Mouse (Mus musculus): ENCODE measurements at regions not wholly inside any gene's neighbourhood (a gene's known extent, or its start where the extent isn't known, plus 50 kb on each side); places are given as distances from the start of the nearest gene placed in this dataset.

DNA sequence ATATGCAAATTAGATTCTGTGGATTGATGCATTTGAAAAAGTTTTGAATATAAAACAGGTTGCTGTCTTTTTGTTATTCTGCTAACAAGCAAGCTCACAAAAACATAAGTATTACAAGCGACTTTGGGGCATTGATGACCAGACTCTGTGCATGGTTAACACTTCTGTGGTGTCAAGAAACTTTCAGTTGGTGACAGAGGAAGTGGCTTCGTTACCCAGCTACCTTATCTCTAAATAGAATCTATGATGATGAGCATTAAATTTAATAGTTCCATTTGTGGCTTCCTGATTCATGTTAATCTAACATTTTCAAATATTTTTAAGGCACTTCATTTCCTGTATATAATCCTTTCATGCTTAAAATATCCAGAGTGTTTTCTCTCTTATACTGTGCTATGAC lies 100.8 kb downstream of the Tm2d1 start:
- Histone ChIP-seq H3K27ac (replicated peaks) (no peak overlapping the region), H3K4me1 (no peaks in the 10 kb centered on the region), H3K9me3 (no peaks in the 10 kb centered on the region), H3K4me2 (no peak overlapping the region), H3K4me3 (no peak overlapping the region), H3K36me3 (no peaks in the 10 kb centered on the region), H3K27me3 (replicated peaks) (no peaks in the 10 kb centered on the region), H3K9ac (no peak overlapping the region)
- no peak for ATAC-seq (ENCODE audit: extremely low read depth, insufficient number of reproducible peaks, low FRiP score, low TSS enrichment)
- WGBS: 39% methylated on average over 2 of the region's 2 CpGs

DNA sequence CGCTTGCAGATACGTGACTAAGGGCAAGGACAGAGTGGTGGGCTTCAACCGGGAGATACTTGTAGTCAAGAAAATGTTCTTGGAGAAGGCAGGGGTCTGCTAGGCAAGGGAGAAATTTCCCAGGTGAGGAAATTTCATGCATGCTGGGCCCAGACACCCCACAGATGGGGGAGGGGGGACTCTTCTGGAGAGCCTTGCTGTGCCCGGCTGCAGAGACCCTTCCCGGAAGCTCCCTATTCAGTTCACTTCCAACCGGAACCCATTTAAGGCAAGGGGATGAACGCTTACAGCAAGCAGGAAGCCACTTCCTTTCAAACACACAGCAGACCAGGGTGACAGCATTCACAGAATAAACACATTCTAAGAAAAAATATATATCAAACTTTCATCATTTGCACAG lies 124.8 kb downstream of the Tm2d1 start:
- Histone ChIP-seq H3K36me3 (no peaks in the 10 kb centered on the region), H3K4me2 (no peak overlapping the region), H3K27me3 (replicated peaks) (no peaks in the 10 kb centered on the region), H3K27ac (replicated peaks) (no peak overlapping the region), H3K4me1 (peaks cover 8% of the 10 kb centered on the region; the same call in 1 of the 2 replicates), H3K9me3 (no peaks in the 10 kb centered on the region), H3K4me3 (no peak overlapping the region), H3K9ac (no peak overlapping the region)
- no peak for ATAC-seq (ENCODE audit: extremely low read depth, insufficient number of reproducible peaks, low FRiP score, low TSS enrichment)
- 72% methylated on average over 7 of the region's 7 CpGs for WGBS

DNA sequence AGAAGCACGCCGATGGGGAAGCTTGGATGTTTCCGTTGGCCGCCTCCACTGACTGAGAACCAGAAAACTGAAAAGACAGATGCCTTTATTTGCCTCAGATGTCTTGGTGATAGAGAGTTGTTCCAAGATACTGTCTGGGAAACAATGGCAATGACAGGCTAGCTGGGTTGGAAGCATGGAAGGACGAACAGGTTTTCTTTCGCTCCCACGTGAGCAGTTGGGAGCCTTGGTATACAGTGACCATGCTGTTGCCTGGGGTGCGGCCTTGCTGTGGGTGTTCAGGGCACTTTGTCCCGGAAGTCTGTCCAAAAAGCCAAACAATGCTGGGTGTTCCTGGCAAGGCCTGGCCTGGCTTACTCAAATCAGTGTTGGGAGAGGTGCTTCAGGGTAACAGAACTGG lies 125.4 kb downstream of the Tm2d1 start:
- ATAC-seq (ENCODE audit: extremely low read depth, insufficient number of reproducible peaks, low FRiP score, low TSS enrichment): no peak

DNA sequence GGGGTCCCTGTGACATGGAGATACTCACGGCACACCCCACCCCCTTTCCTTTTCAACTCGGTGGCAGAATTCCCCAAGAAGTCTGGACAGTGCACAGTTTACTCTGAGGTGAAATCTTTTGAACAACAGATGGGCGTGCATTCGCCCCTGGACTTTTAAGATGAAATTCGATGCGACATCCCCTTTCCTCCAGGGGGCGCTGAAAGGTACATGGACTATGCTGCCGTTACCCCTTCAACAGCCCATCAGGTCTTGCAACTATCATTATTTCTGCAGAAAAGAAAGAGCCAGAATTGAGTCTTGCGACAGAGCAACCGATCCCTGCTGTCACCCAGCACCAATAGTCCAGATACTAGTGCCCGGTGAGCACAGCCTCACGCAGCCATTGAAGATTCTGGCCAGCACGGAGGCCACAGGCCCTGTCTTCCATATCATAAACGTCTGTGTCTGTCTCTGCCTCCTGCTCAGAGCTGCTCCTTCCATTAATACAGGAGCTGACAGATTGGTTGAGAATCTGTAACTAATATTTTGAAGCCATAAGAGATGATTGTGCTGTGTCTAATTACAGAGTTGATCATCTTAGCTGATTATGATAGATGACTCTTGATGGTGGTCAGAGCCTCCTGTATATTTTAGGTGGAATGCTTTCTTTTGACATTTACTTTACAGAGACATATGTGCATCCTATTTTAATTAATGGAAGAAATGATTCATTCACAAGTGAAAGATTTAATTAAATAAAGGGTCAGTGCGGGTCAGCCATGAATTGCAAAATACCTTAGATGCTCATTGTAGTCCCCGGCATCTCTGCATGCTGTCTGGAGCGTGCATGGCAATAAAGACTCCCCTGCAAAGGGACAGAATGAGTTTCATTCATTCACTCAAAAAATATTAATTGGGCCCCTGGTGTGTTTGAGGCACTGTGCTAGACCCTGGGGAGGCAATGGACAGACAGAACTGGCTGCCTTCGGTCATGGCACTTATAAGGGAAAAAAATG lies 128.0 kb downstream of the Tm2d1 start:
- ATAC-seq (ENCODE audit: extremely low read depth, insufficient number of reproducible peaks, low FRiP score, low TSS enrichment): no peak
- no peaks in the 10 kb centered on the region for H3K36me3 ChIP-seq
- no peak overlapping the region for H3K4me2 ChIP-seq
- no peaks in the 10 kb centered on the region for H3K27me3 ChIP-seq (replicated peaks)
- peaks cover 3% of the 10 kb centered on the region; the same call in 1 of the 2 replicates for H3K9me3 ChIP-seq
- WGBS: 60% methylated on average over 18 of the region's 18 CpGs
- no peak overlapping the region for H3K4me3 ChIP-seq
- no peak overlapping the region for H3K9ac ChIP-seq
- H3K4me1 ChIP-seq: no peaks in the 10 kb centered on the region
- no peak overlapping the region for H3K27ac ChIP-seq (replicated peaks)

More for the DNA sequence above, 125.4 kb downstream of the Tm2d1 start:
- H3K4me3 ChIP-seq: no peak overlapping the region
- 85% methylated on average over 9 of the region's 9 CpGs for WGBS
- no peak overlapping the region for H3K4me2 ChIP-seq
- no peak overlapping the region for H3K9ac ChIP-seq
- H3K36me3 ChIP-seq: no peaks in the 10 kb centered on the region
- peaks cover 3% of the 10 kb centered on the region; the same call in 1 of the 2 replicates for H3K9me3 ChIP-seq
- H3K27ac ChIP-seq (replicated peaks): no peak overlapping the region
- no peaks in the 10 kb centered on the region for H3K27me3 ChIP-seq (replicated peaks)
- H3K4me1 ChIP-seq: peaks cover 8% of the 10 kb centered on the region; the same call in 1 of the 2 replicates

DNA sequence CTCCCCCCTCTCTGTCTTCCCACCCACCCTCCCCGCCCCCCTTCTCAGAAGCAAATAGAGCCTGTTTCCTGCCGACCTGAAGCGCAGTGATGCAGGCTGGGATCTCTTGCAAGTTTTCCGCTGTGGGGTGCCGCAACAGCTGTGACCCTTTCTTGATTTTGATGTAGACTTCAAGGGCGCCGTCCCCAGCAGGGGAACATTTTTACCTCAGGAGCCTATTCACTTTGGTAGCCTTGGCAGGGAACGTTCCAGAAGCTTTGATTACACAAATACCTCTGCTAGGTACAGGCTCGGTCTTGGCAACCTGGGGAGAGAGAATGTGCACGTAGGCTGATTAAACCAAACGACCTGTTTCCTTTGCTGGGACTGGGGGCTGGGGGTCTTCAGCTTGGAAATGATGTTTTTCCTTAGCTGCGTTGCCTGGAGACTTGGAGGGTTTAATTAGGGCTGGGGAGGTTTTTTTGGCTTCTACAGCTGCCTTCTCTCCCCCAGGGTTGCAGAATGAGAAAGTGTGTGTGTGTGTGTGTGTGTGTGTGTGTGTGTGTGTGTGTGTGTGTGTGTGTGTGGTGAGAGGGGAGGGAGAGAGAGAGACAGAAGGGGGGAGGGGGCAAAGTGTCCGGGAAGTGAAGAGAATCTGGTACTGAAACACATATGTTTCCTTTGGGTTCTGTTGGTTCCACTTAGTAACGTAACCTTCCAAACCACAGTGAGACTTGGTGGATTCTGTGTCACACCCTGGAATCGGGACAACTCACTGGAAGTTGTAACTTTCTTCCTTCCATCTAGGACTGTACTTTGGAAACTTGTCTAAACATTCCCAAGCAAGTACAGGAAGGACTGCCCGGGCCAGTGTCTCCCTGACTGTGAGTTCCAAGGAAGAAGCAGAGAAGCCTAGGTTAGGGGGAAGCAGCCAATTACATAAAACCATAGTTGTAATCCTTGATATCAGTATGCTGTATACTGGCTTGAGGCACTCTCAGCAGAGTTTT lies 138.9 kb downstream of the Tm2d1 start:
- Histone ChIP-seq H3K9ac (peak overlapping the region; percentile 69), H3K9me3 (no peaks in the 10 kb centered on the region; the same call in 1 of the 2 replicates), H3K4me3 (peak overlapping the region; percentile 37), H3K4me1 (peaks cover 18% of the 10 kb centered on the region), H3K4me2 (peak overlapping the region; percentile 66), H3K36me3 (no peaks in the 10 kb centered on the region), H3K27ac (replicated peaks) (peak overlapping the region; percentile 66), H3K27me3 (replicated peaks) (no peaks in the 10 kb centered on the region)
- WGBS: 11% methylated on average over 15 of the region's 16 CpGs
- ATAC-seq (ENCODE audit: extremely low read depth, insufficient number of reproducible peaks, low FRiP score, low TSS enrichment): 0 out of 2 replicates have a peak, but pooled peaks have one; percentile 14

DNA sequence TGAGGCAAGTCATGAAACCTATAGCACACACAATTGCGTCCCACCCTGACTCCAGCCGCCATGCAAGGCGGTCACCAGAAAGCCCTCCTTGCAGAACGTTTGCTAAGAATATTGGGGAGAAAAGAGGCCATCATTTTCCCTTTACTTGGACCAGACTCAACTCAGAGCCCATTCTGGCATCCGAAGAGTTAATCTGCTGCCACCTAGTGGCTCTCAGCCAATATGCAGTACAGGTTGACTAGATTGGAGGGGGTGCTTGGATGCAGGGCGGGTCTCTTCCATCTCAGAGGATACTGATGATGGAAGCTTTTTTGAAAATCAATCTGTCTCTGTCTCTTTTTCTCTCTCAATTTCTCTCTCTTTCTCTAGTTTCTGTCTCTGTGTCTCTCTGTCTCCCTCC lies 139.6 kb downstream of the Tm2d1 start:
- 3% methylated on average over 6 of the region's 6 CpGs for WGBS
- peak overlapping the region; percentile 66 for H3K4me2 ChIP-seq
- no peak overlapping the region for H3K27ac ChIP-seq (replicated peaks)
- H3K9ac ChIP-seq: peak overlapping the region; percentile 69; the same call in 1 of the 2 replicates
- no peak overlapping the region for H3K4me3 ChIP-seq
- H3K27me3 ChIP-seq (replicated peaks): no peaks in the 10 kb centered on the region
- H3K4me1 ChIP-seq: peaks cover 22% of the 10 kb centered on the region
- no peak for ATAC-seq (ENCODE audit: extremely low read depth, insufficient number of reproducible peaks, low FRiP score, low TSS enrichment)
- H3K9me3 ChIP-seq: no peaks in the 10 kb centered on the region; the same call in 1 of the 2 replicates
- H3K36me3 ChIP-seq: no peaks in the 10 kb centered on the region

DNA sequence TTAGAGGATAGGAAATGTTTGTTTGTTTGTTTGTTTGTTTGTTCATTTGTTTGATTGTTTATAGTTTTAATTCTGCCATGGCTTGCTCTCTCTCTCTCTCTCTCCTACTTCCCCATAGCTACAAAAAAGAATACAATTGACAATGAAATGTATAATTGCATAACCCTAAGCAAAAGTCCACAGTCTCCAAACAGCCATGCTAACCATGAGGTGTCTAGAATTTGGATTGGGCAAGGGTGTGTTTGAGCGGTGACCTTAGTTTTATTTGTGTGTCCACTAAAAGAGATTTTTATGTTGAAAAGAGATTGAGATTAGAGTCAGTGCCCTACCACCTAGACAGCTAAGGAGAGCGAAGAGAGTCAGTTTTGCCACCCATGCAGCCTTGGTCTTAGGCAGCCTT lies 141.2 kb downstream of the Tm2d1 start:
- H3K4me3 ChIP-seq: no peak overlapping the region
- peaks cover 27% of the 10 kb centered on the region for H3K4me1 ChIP-seq
- H3K9me3 ChIP-seq: no peaks in the 10 kb centered on the region; the same call in 1 of the 2 replicates
- 91% methylated on average over 2 of the region's 2 CpGs for WGBS
- H3K9ac ChIP-seq: no peak overlapping the region
- H3K4me2 ChIP-seq: no peak overlapping the region
- H3K27me3 ChIP-seq (replicated peaks): no peaks in the 10 kb centered on the region
- no peak for ATAC-seq (ENCODE audit: extremely low read depth, insufficient number of reproducible peaks, low FRiP score, low TSS enrichment)
- no peak overlapping the region for H3K27ac ChIP-seq (replicated peaks)
- no peaks in the 10 kb centered on the region for H3K36me3 ChIP-seq

DNA sequence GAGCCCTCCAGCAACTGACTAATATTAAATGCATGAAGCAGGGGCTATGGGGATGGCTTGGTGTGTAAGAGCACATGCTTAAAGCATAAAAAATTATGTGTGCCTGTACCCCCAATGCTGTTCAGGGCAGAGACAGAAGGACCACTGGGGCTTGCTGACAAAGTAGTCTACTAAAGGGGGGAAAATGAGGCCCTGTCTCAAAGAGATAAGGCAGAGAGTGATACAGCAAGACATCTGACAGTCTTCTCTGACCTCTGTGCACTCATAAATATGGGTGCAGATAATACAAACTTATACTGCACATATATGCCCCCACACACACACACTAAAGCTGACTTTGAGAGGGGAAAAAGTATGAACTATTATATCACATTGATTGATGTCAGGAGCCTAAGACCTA lies 142.8 kb downstream of the Tm2d1 start:
- no peak for ATAC-seq (ENCODE audit: extremely low read depth, insufficient number of reproducible peaks, low FRiP score, low TSS enrichment)
- Histone ChIP-seq H3K4me2 (no peak overlapping the region), H3K27me3 (replicated peaks) (no peaks in the 10 kb centered on the region), H3K4me3 (no peak overlapping the region), H3K9me3 (no peaks in the 10 kb centered on the region), H3K27ac (replicated peaks) (no peak overlapping the region), H3K4me1 (peaks cover 33% of the 10 kb centered on the region), H3K9ac (no peak overlapping the region), H3K36me3 (no peaks in the 10 kb centered on the region)

DNA sequence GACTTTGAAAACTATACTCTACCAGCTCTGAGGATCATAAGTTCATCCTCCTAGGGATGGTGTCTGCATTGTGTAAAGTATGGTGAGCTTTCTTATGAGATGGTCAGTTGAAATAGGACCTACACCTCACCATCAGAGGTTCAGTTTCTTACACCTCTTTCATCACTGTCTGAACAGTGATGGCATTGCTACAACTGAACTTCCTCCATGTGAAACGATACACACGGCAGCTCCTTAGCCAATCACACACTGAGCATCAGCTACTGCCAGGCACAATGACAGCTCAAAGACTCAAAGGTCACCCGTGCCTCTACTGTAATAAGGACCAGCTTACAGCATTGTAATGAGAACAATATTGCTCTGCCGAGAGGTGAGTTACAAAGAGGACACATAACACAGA lies 145.0 kb downstream of the Tm2d1 start:
- H3K9me3 ChIP-seq: no peaks in the 10 kb centered on the region
- no peak overlapping the region for H3K4me2 ChIP-seq
- no peak overlapping the region for H3K4me3 ChIP-seq
- H3K27ac ChIP-seq (replicated peaks): no peak overlapping the region
- H3K27me3 ChIP-seq (replicated peaks): no peaks in the 10 kb centered on the region
- no peaks in the 10 kb centered on the region for H3K36me3 ChIP-seq
- 52% methylated on average over 4 of the region's 4 CpGs for WGBS
- ATAC-seq (ENCODE audit: extremely low read depth, insufficient number of reproducible peaks, low FRiP score, low TSS enrichment): no peak
- H3K9ac ChIP-seq: no peak overlapping the region
- peaks cover 17% of the 10 kb centered on the region for H3K4me1 ChIP-seq

DNA sequence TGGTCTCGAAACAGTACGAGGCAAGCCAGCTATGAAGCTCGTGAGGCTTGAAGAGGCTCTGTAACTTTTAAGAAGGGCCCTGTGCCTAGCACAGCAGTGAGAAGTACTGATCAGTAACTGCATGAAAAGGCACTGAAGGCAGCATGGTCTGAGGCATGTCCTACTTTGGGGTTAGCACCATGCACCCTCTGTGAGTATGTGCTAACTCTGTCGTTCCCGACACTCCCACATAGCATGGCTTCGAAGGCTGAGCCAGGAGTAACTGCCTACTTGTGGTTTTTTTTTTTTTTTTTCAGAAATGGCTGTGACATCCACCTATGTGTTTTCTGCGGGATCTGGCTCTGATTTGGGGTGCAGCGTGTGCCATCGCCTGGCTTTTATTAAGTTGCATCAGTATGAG lies 145.6 kb downstream of the Tm2d1 start:
- 82% methylated on average over 9 of the region's 9 CpGs for WGBS

More for the DNA sequence above, 145.6 kb downstream of the Tm2d1 start:
- Histone ChIP-seq H3K36me3 (no peaks in the 10 kb centered on the region), H3K4me3 (no peak overlapping the region), H3K27ac (replicated peaks) (no peak overlapping the region), H3K4me1 (peaks cover 14% of the 10 kb centered on the region), H3K9ac (no peak overlapping the region), H3K4me2 (no peak overlapping the region), H3K9me3 (no peaks in the 10 kb centered on the region), H3K27me3 (replicated peaks) (no peaks in the 10 kb centered on the region)
- no peak for ATAC-seq (ENCODE audit: extremely low read depth, insufficient number of reproducible peaks, low FRiP score, low TSS enrichment)
